Mouse (Mus musculus) midbrain, embryonic 12.5 days (tissue): ENCODE results near the gene Grasp. TPM values are rescaled to one million over a fixed set of nuclear protein-coding genes. Genes with fewer than 3 reads are reported as not detected.

Experiments
- ATAC-seq: fragments of 200-750 bp; cut with Nextera tagmentation; 2 replicates; pipeline ENCODE4 v1.8.0; 2017; ENCODE audit warnings: low read depth, moderate TSS enrichment, moderate library complexity; ENCODE audit not compliant: low FRiP score
- H3K27ac ChIP-seq: fragments of 300-500 bp; sonication (generic); replicated peaks from 2 replicates; pipeline ENCODE4 v1.5.1; 2016; ENCODE audit warnings: mild to moderate bottlenecking
- H3K27me3 ChIP-seq: fragments of 300-500 bp; sonication (generic); 2 replicates; pipeline ENCODE4 v1.6.1; 2016; ENCODE audit warnings: mild to moderate bottlenecking
- H3K36me3 ChIP-seq: fragments of 300-500 bp; sonication (generic); 2 replicates; pipeline ENCODE4 v1.6.1; 2016
- H3K4me1 ChIP-seq: fragments of 300-500 bp; sonication (generic); 2 replicates; pipeline ENCODE4 v1.6.1; 2016
- H3K4me2 ChIP-seq: fragments of 300-500 bp; sonication (generic); replicated peaks from 2 replicates; pipeline ENCODE4 v1.6.1; 2016; ENCODE audit warnings: mild to moderate bottlenecking, moderate library complexity
- H3K4me3 ChIP-seq: fragments of 300-500 bp; sonication (generic); 2 replicates; pipeline ENCODE4 v1.5.1; 2016; ENCODE audit warnings: mild to moderate bottlenecking
- H3K9ac ChIP-seq: fragments of 300-500 bp; sonication (generic); replicated peaks from 2 replicates; pipeline ENCODE4 v1.6.1; 2016; ENCODE audit warnings: mild to moderate bottlenecking, moderate library complexity
- H3K9me3 ChIP-seq: fragments of 300-500 bp; sonication (generic); 2 replicates; pipeline ENCODE4 v1.6.1; 2016; ENCODE audit warnings: mild to moderate bottlenecking
- WGBS: fragments of 180-500 bp; shearing (Covaris S2); methylation state at CpG from one replicate; pipeline ENCODE4 v1.1.7; 2016; 5-methylcytosine and 5-hydroxymethylcytosine counted together
- polyA plus RNA-seq: library from polyadenylated mRNA; unstranded; fragments of >200 nt; fragmentation: Nextera tagmentation; extraction: Ambion mirVana; gene quantifications from 2 replicates; pipeline ENCODE4 v1.2.1, GENCODE M21; 2016

Grasp gene
- polyA plus RNA-seq, result 5.5 and 5.9 TPM in 2 replicates

- peak within 1 kb of the TSS; percentile 44; the same call in 1 of the 2 replicates for H3K27ac ChIP-seq
- no peaks in the 10 kb centered on the region for H3K9me3 ChIP-seq
- peak within 1 kb of the TSS; percentile 92 for H3K4me2 ChIP-seq
- H3K27me3 ChIP-seq, result peaks cover 29% of the 10 kb centered on the region
- no peaks in the 10 kb centered on the region for H3K36me3 ChIP-seq
- WGBS, result under 1% methylated on average over 77 of the region's 77 CpGs
- H3K4me3 ChIP-seq, result peak within 1 kb of the TSS; percentile 75
- peak within 1 kb of the TSS; percentile 79 for H3K9ac ChIP-seq
- H3K4me1 ChIP-seq, result peaks cover 59% of the 10 kb centered on the region
- ATAC-seq, result peak; percentile 57
Observed at GRCm38 (mm10) chr15:101224006-101224906, at the start of gene Grasp. Gene Grasp, plus strand, starts transcription at chr15:101224188.

- H3K27me3 ChIP-seq, result peaks cover 11% of the 10 kb centered on the region
- peaks cover 46% of the 10 kb centered on the region for H3K4me1 ChIP-seq
- H3K36me3 ChIP-seq, result no peaks in the 10 kb centered on the region
- peak overlapping the region; percentile 94 for H3K9ac ChIP-seq
- H3K27ac ChIP-seq, result peak overlapping the region; percentile 87
- WGBS, result 1% methylated on average over 41 of the region's 46 CpGs
- peak overlapping the region; percentile 69 for H3K4me2 ChIP-seq
- peak; percentile 69 for ATAC-seq
- H3K4me3 ChIP-seq, result peak overlapping the region; percentile 90
- H3K9me3 ChIP-seq, result no peaks in the 10 kb centered on the region
Observed at GRCm38 (mm10) chr15:101174294-101175130, 49.5 kb upstream of the Grasp start.

GRCm38 (mm10) chr15:101175131-101175460, 48.9 kb upstream of the Grasp start:
- H3K36me3 ChIP-seq, result no peaks in the 10 kb centered on the region
- no peak for ATAC-seq
- peak overlapping the region; percentile 94 for H3K9ac ChIP-seq
- peak overlapping the region; percentile 87 for H3K27ac ChIP-seq
- WGBS, result 16% methylated on average over 5 of the region's 5 CpGs
- H3K9me3 ChIP-seq, result no peaks in the 10 kb centered on the region
- H3K27me3 ChIP-seq, result peaks cover 11% of the 10 kb centered on the region
- H3K4me1 ChIP-seq, result peaks cover 50% of the 10 kb centered on the region
- peak overlapping the region; percentile 90 for H3K4me3 ChIP-seq
- H3K4me2 ChIP-seq, result peak overlapping the region; percentile 69

GRCm38 (mm10) chr15:101175613-101176283, 48.2 kb upstream of the Grasp start:
- Histone ChIP-seq H3K4me3 (peak overlapping the region; percentile 90), H3K36me3 (no peaks in the 10 kb centered on the region), H3K27ac (peak overlapping the region; percentile 87), H3K9ac (peak overlapping the region; percentile 94), H3K9me3 (no peaks in the 10 kb centered on the region), H3K4me2 (peak overlapping the region; percentile 69), H3K4me1 (peaks cover 56% of the 10 kb centered on the region), H3K27me3 (peaks cover 11% of the 10 kb centered on the region)
- ATAC-seq, result no peak
- 34% methylated on average over 17 of the region's 17 CpGs for WGBS

- H3K4me3 ChIP-seq, result peak overlapping the region; percentile 90
- peaks cover 61% of the 10 kb centered on the region for H3K4me1 ChIP-seq
- H3K9me3 ChIP-seq, result no peaks in the 10 kb centered on the region
- no peaks in the 10 kb centered on the region for H3K36me3 ChIP-seq
- no peak overlapping the region for H3K9ac ChIP-seq
- WGBS, result 47% methylated on average over 3 of the region's 3 CpGs
- peak overlapping the region; percentile 69 for H3K4me2 ChIP-seq
- ATAC-seq, result no peak
- no peak overlapping the region for H3K27ac ChIP-seq
- peaks cover 11% of the 10 kb centered on the region for H3K27me3 ChIP-seq
Observed at GRCm38 (mm10) chr15:101176284-101176680, 47.7 kb upstream of the Grasp start.

GRCm38 (mm10) chr15:101176795-101177691, 46.9 kb upstream of the Grasp start:
- no peak for ATAC-seq
- Histone ChIP-seq H3K36me3 (no peaks in the 10 kb centered on the region), H3K27me3 (peaks cover 7% of the 10 kb centered on the region), H3K4me1 (peaks cover 66% of the 10 kb centered on the region), H3K9me3 (no peaks in the 10 kb centered on the region), H3K9ac (no peak overlapping the region), H3K4me3 (no peak overlapping the region), H3K27ac (no peak overlapping the region), H3K4me2 (peak overlapping the region; percentile 69; the same call in 1 of the 2 replicates)
- WGBS, result 81% methylated on average over 8 of the region's 8 CpGs

GRCm38 (mm10) chr15:101180363-101181105, 43.5 kb upstream of the Grasp start:
- no peaks in the 10 kb centered on the region for H3K9me3 ChIP-seq
- no peak overlapping the region for H3K9ac ChIP-seq
- H3K27me3 ChIP-seq, result no peaks in the 10 kb centered on the region
- no peak overlapping the region for H3K4me2 ChIP-seq
- no peak for ATAC-seq
- no peak overlapping the region for H3K27ac ChIP-seq
- H3K4me3 ChIP-seq, result no peak overlapping the region
- peaks cover 70% of the 10 kb centered on the region for H3K4me1 ChIP-seq
- H3K36me3 ChIP-seq, result peaks cover 6% of the 10 kb centered on the region
- 76% methylated on average over 15 of the region's 15 CpGs for WGBS

GRCm38 (mm10) chr15:101181106-101181466, 42.9 kb upstream of the Grasp start:
- no peak overlapping the region for H3K27ac ChIP-seq

GRCm38 (mm10) chr15:101181500-101181899, 42.5 kb upstream of the Grasp start:
- Histone ChIP-seq H3K36me3 (peaks cover 12% of the 10 kb centered on the region), H3K4me3 (no peak overlapping the region), H3K27me3 (no peaks in the 10 kb centered on the region), H3K4me1 (peaks cover 60% of the 10 kb centered on the region), H3K4me2 (no peak overlapping the region), H3K9ac (no peak overlapping the region), H3K9me3 (no peaks in the 10 kb centered on the region), H3K27ac (no peak overlapping the region; the same call in 1 of the 2 replicates)
- 30% methylated on average over 4 of the region's 4 CpGs for WGBS
- ATAC-seq, result no peak

More at GRCm38 (mm10) chr15:101181106-101181466, 42.9 kb upstream of the Grasp start:
- Histone ChIP-seq H3K9ac (no peak overlapping the region), H3K4me2 (no peak overlapping the region), H3K36me3 (peaks cover 8% of the 10 kb centered on the region), H3K4me1 (peaks cover 65% of the 10 kb centered on the region), H3K9me3 (no peaks in the 10 kb centered on the region), H3K4me3 (no peak overlapping the region), H3K27me3 (no peaks in the 10 kb centered on the region)
- no peak for ATAC-seq
- WGBS, result 18% methylated on average over 5 of the region's 5 CpGs

- H3K36me3 ChIP-seq, result peaks cover 13% of the 10 kb centered on the region
- no peak overlapping the region for H3K27ac ChIP-seq
- no peaks in the 10 kb centered on the region for H3K9me3 ChIP-seq
- peaks cover 49% of the 10 kb centered on the region for H3K4me1 ChIP-seq
- no peaks in the 10 kb centered on the region for H3K27me3 ChIP-seq
- no peak for ATAC-seq
- 76% methylated on average over 5 of the region's 5 CpGs for WGBS
- H3K4me3 ChIP-seq, result no peak overlapping the region
- H3K9ac ChIP-seq, result no peak overlapping the region
- H3K4me2 ChIP-seq, result no peak overlapping the region
Observed at GRCm38 (mm10) chr15:101182676-101183075, 41.3 kb upstream of the Grasp start.
